Mouse (Mus musculus) embryonic facial prominence, embryonic 13.5 days (tissue): ENCODE measurements around the gene Cyb5r4. TPM values are rescaled to one million over a fixed set of nuclear protein-coding genes. Genes with fewer than 3 reads are reported as not detected.
"Not testable (repeated sequence)": the region's sequence is repeated elsewhere in the genome, so short reads cannot be mapped to it uniquely, and the experiment has no call there.

Experiments used
- ATAC-seq: fragments of 200-750 bp; cut with Nextera tagmentation; 2 replicates; pipeline ENCODE4 v1.8.0; 2017; ENCODE audit warnings: low read depth; ENCODE audit not compliant: insufficient number of reproducible peaks, insufficient read depth, low FRiP score, low TSS enrichment
- H3K27ac ChIP-seq: fragments of 300-500 bp; sonication (generic); 2 replicates; pipeline ENCODE4 v1.5.1; 2015; ENCODE audit warnings: moderate library complexity, mild to moderate bottlenecking, inconsistent platforms
- H3K27me3 ChIP-seq: fragments of 300-500 bp; sonication (generic); 2 replicates; pipeline ENCODE4 v1.6.1; 2015; ENCODE audit warnings: mild to moderate bottlenecking, inconsistent platforms
- H3K36me3 ChIP-seq: fragments of 300-500 bp; sonication (generic); 2 replicates; pipeline ENCODE4 v1.6.1; 2015; ENCODE audit warnings: mild to moderate bottlenecking, inconsistent platforms
- H3K4me1 ChIP-seq: fragments of 300-500 bp; sonication (generic); 2 replicates; pipeline ENCODE4 v1.6.1; 2015; ENCODE audit warnings: inconsistent platforms
- H3K4me2 ChIP-seq: fragments of 300-500 bp; sonication (generic); 2 replicates; pipeline ENCODE4 v1.6.1; 2015; ENCODE audit warnings: moderate library complexity, mild to moderate bottlenecking, inconsistent platforms
- H3K4me3 ChIP-seq: fragments of 300-500 bp; sonication (generic); 2 replicates; pipeline ENCODE4 v1.5.1; 2015; ENCODE audit warnings: mild to moderate bottlenecking, inconsistent platforms
- H3K9ac ChIP-seq: fragments of 300-500 bp; sonication (generic); 2 replicates; pipeline ENCODE4 v1.6.1; 2015; ENCODE audit warnings: mild to moderate bottlenecking, inconsistent platforms
- H3K9me3 ChIP-seq: fragments of 300-500 bp; sonication (generic); 2 replicates; pipeline ENCODE4 v1.6.1; 2016; ENCODE audit warnings: inconsistent platforms
- WGBS: fragments of 180-500 bp; shearing (Covaris S2); methylation state at CpG from one replicate; pipeline ENCODE4 v1.1.7; 2015; ENCODE audit warnings: mixed read lengths; 5-methylcytosine and 5-hydroxymethylcytosine counted together
- polyA plus RNA-seq: library from polyadenylated mRNA; unstranded; fragments of >200 nt; fragmentation: Nextera tagmentation; extraction: Ambion mirVana; gene quantifications from 2 replicates; pipeline ENCODE4 v1.2.1, GENCODE M21; 2015

Cyb5r4 gene
- 47.2 and 54.6 TPM in 2 replicates for polyA plus RNA-seq

- WGBS: under 1% methylated on average over 52 of the region's 52 CpGs
- Histone ChIP-seq H3K27me3 (peaks cover 13% of the 10 kb centered on the region), H3K36me3 (no peaks in the 10 kb centered on the region), H3K4me3 (peak within 1 kb of the TSS; percentile 76), H3K4me2 (peak within 1 kb of the TSS; percentile 71), H3K9me3 (no peaks in the 10 kb centered on the region), H3K4me1 (peaks cover 11% of the 10 kb centered on the region), H3K9ac (peak within 1 kb of the TSS; percentile 83), H3K27ac (peak within 1 kb of the TSS; percentile 57; the same call in 1 of the 2 replicates)
- peak; percentile 100 for ATAC-seq
Measured at GRCm38 (mm10) chr9:87021778-87022523, at the start of gene Cyb5r4. Gene Cyb5r4, plus strand, starts transcription at chr9:87022014.

- H3K9me3 ChIP-seq, H3K9ac ChIP-seq, ATAC-seq, H3K4me1 ChIP-seq, H3K27ac ChIP-seq, H3K4me3 ChIP-seq, H3K36me3 ChIP-seq, H3K4me2 ChIP-seq, H3K27me3 ChIP-seq: not testable (repeated sequence)
Measured at GRCm38 (mm10) chr9:86972471-86972870, 49.3 kb upstream of the Cyb5r4 start.

GRCm38 (mm10) chr9:86973562-86973961, 48.3 kb upstream of the Cyb5r4 start:
- Histone ChIP-seq H3K9me3 (no peaks in the 10 kb centered on the region), H3K4me1 (no peaks in the 10 kb centered on the region), H3K27ac (no peak overlapping the region), H3K9ac (no peak overlapping the region), H3K4me2 (no peak overlapping the region), H3K4me3 (no peak overlapping the region), H3K27me3 (no peaks in the 10 kb centered on the region), H3K36me3 (no peaks in the 10 kb centered on the region)
- WGBS: 65% methylated on average over 4 of the region's 4 CpGs
- ATAC-seq: no peak

GRCm38 (mm10) chr9:86976896-86977295, 44.9 kb upstream of the Cyb5r4 start:
- no peaks in the 10 kb centered on the region for H3K9me3 ChIP-seq
- H3K4me1 ChIP-seq: peaks cover 3% of the 10 kb centered on the region; the same call in 1 of the 2 replicates
- no peak overlapping the region for H3K4me3 ChIP-seq
- no peak overlapping the region for H3K4me2 ChIP-seq
- H3K27ac ChIP-seq: no peak overlapping the region
- H3K36me3 ChIP-seq: no peaks in the 10 kb centered on the region
- WGBS: 74% methylated on average over 4 of the region's 4 CpGs
- no peak overlapping the region for H3K9ac ChIP-seq
- H3K27me3 ChIP-seq: no peaks in the 10 kb centered on the region
- no peak for ATAC-seq

GRCm38 (mm10) chr9:86978257-86978907, 43.4 kb upstream of the Cyb5r4 start:
- no peaks in the 10 kb centered on the region for H3K36me3 ChIP-seq
- no peak overlapping the region for H3K9ac ChIP-seq
- ATAC-seq: no peak
- H3K4me1 ChIP-seq: peaks cover 3% of the 10 kb centered on the region; the same call in 1 of the 2 replicates
- H3K4me2 ChIP-seq: no peak overlapping the region
- no peaks in the 10 kb centered on the region for H3K9me3 ChIP-seq
- H3K27me3 ChIP-seq: no peaks in the 10 kb centered on the region
- 72% methylated on average over 7 of the region's 7 CpGs for WGBS
- H3K4me3 ChIP-seq: no peak overlapping the region
- no peak overlapping the region for H3K27ac ChIP-seq

- Histone ChIP-seq H3K36me3 (no peaks in the 10 kb centered on the region), H3K4me1 (peaks cover 3% of the 10 kb centered on the region; the same call in 1 of the 2 replicates), H3K4me3 (no peak overlapping the region), H3K9ac (no peak overlapping the region), H3K27ac (no peak overlapping the region), H3K4me2 (no peak overlapping the region), H3K27me3 (no peaks in the 10 kb centered on the region), H3K9me3 (no peaks in the 10 kb centered on the region)
- no peak for ATAC-seq
Measured at GRCm38 (mm10) chr9:86980048-86980447, 41.8 kb upstream of the Cyb5r4 start.

- H3K9ac ChIP-seq: no peak overlapping the region
- H3K9me3 ChIP-seq: no peaks in the 10 kb centered on the region
- H3K27me3 ChIP-seq: no peaks in the 10 kb centered on the region
- H3K36me3 ChIP-seq: no peaks in the 10 kb centered on the region
- H3K4me1 ChIP-seq: peaks cover 3% of the 10 kb centered on the region; the same call in 1 of the 2 replicates
- H3K4me2 ChIP-seq: no peak overlapping the region
- no peak for ATAC-seq
- 49% methylated on average over 2 of the region's 2 CpGs for WGBS
- no peak overlapping the region for H3K4me3 ChIP-seq
- no peak overlapping the region for H3K27ac ChIP-seq
Measured at GRCm38 (mm10) chr9:86980942-86981341, 40.9 kb upstream of the Cyb5r4 start.

GRCm38 (mm10) chr9:86981551-86981950, 40.3 kb upstream of the Cyb5r4 start:
- WGBS: 12% methylated on average over 10 of the region's 10 CpGs
- Histone ChIP-seq H3K36me3 (no peaks in the 10 kb centered on the region), H3K9ac (no peak overlapping the region), H3K27me3 (no peaks in the 10 kb centered on the region), H3K4me3 (no peak overlapping the region), H3K27ac (no peak overlapping the region), H3K4me1 (peaks cover 3% of the 10 kb centered on the region; the same call in 1 of the 2 replicates), H3K9me3 (no peaks in the 10 kb centered on the region), H3K4me2 (peak overlapping the region; percentile 28)
- ATAC-seq: no peak

GRCm38 (mm10) chr9:86984583-86984982, 37.2 kb upstream of the Cyb5r4 start:
- Histone ChIP-seq H3K27me3 (no peaks in the 10 kb centered on the region), H3K9me3 (no peaks in the 10 kb centered on the region), H3K9ac (no peak overlapping the region), H3K36me3 (no peaks in the 10 kb centered on the region), H3K27ac (no peak overlapping the region), H3K4me3 (no peak overlapping the region), H3K4me1 (peaks cover 7% of the 10 kb centered on the region; the same call in 1 of the 2 replicates), H3K4me2 (no peak overlapping the region)
- 66% methylated on average over 3 of the region's 3 CpGs for WGBS
- ATAC-seq: no peak

- ATAC-seq: no peak
- Histone ChIP-seq H3K27me3 (no peaks in the 10 kb centered on the region), H3K9ac (no peak overlapping the region), H3K36me3 (no peaks in the 10 kb centered on the region), H3K9me3 (no peaks in the 10 kb centered on the region), H3K4me3 (no peak overlapping the region), H3K27ac (no peak overlapping the region), H3K4me2 (no peak overlapping the region), H3K4me1 (peaks cover 7% of the 10 kb centered on the region; the same call in 1 of the 2 replicates)
- WGBS: 56% methylated on average over 6 of the region's 6 CpGs
Measured at GRCm38 (mm10) chr9:86985105-86985504, 36.7 kb upstream of the Cyb5r4 start.

- Histone ChIP-seq H3K36me3 (no peaks in the 10 kb centered on the region), H3K4me3 (no peak overlapping the region), H3K27ac (no peak overlapping the region), H3K4me1 (0 out of 2 replicates have a peak, but pooled peaks cover 6% of the 10 kb centered on the region), H3K27me3 (no peaks in the 10 kb centered on the region), H3K9ac (no peak overlapping the region), H3K4me2 (no peak overlapping the region), H3K9me3 (no peaks in the 10 kb centered on the region)
- WGBS: 44% methylated on average over 7 of the region's 7 CpGs
- no peak for ATAC-seq
Measured at GRCm38 (mm10) chr9:86986703-86987296, 35.0 kb upstream of the Cyb5r4 start.
